Comparison of ENCODE assay signal across 9 mouse cellular contexts in genomic region chr3:66400791-66401568, GRCm38 (mm10).
DNase-seq lines count a peak whose midpoint lies in the region; ATAC-seq and TF ChIP-seq lines count a peak whose summit lies in the region.
"Had no signal": no experiment of that assay in that cellular context is flagged by ENCODE, and none has a peak within 500 bp of the region (broad histone marks: within the 10 kb centered on the region; RNA-seq: fewer than 3 reads in every experiment).

No protein-coding gene starts in this region.

- no peak overlapping the region for H3K9ac ChIP-seq in forebrain, embryonic 12.5 days
- H3K9ac ChIP-seq in forebrain, embryonic 14.5 days (ENCODE audit: low read length), result no peak overlapping the region
- no peak overlapping the region for H3K9ac ChIP-seq in embryonic facial prominence, embryonic 12.5 days
- no peak overlapping the region for H3K9ac ChIP-seq in liver, postnatal 0 days (replicated peaks)

- WGBS in forebrain, embryonic 12.5 days, result 70% methylated on average over 16 of the region's 16 CpGs
- 64% methylated on average over 16 of the region's 16 CpGs for WGBS in forebrain, embryonic 14.5 days
- WGBS in embryonic facial prominence, embryonic 12.5 days, result 49% methylated on average over 16 of the region's 16 CpGs
- 25% methylated on average over 16 of the region's 16 CpGs for WGBS in liver, postnatal 0 days (ENCODE audit: insufficient replicate concordance)
- 40% methylated on average over 16 of the region's 16 CpGs for WGBS in cerebellum, adult 2 months

- DNase-seq in forebrain, embryonic 14.5 days (ENCODE audit: low spot score), result no peak
- peak; percentile 47 to 56 for DNase-seq in kidney, postnatal 4 days
- DNase-seq in kidney, postnatal 36 days, result no peak
- no peak for DNase-seq in liver, postnatal 0 days
- no peak for DNase-seq in cerebellum, adult 2 months

- no peaks in the 10 kb centered on the region for H3K9me3 ChIP-seq in forebrain, embryonic 12.5 days
- no peaks in the 10 kb centered on the region for H3K9me3 ChIP-seq in forebrain, embryonic 14.5 days (replicated peaks; ENCODE audit: control insufficient read depth, low read length)
- H3K9me3 ChIP-seq in embryonic facial prominence, embryonic 12.5 days, result no peaks in the 10 kb centered on the region
- H3K9me3 ChIP-seq in liver, postnatal 0 days (ENCODE audit: low read length), result no peaks in the 10 kb centered on the region
- H3K9me3 ChIP-seq: heart, embryonic 10.5 days had no signal

- peak overlapping the region; percentile 20; the same call in 1 of the 2 replicates for H3K27ac ChIP-seq in forebrain, embryonic 12.5 days
- no peak overlapping the region for H3K27ac ChIP-seq in forebrain, embryonic 14.5 days (ENCODE audit: low read depth, low read length)
- H3K27ac ChIP-seq in embryonic facial prominence, embryonic 12.5 days, result no peak overlapping the region
- H3K27ac ChIP-seq in liver, postnatal 0 days (ENCODE audit: low read depth), result no peak overlapping the region
- H3K27ac ChIP-seq in cerebellum, adult 2 months (ENCODE audit: insufficient read depth, low read length), result no peak overlapping the region
- H3K27ac ChIP-seq: heart, embryonic 10.5 days had no signal

- TF ChIP-seq CTCF in liver, postnatal 0 days (IDR thresholded peaks at IDR 0.05; ENCODE audit: low read depth), result no peak
- no peak for TF ChIP-seq CTCF in cerebellum, adult 2 months (IDR thresholded peaks at IDR 0.05; ENCODE audit: borderline replicate concordance, insufficient read depth, low read depth, low read length)

- H3K27me3 ChIP-seq in forebrain, embryonic 12.5 days, result peaks cover 6% of the 10 kb centered on the region
- H3K27me3 ChIP-seq in forebrain, embryonic 14.5 days (replicated peaks; ENCODE audit: control insufficient read depth, insufficient read depth, low read length), result no peaks in the 10 kb centered on the region
- no peaks in the 10 kb centered on the region for H3K27me3 ChIP-seq in embryonic facial prominence, embryonic 12.5 days
- H3K27me3 ChIP-seq in liver, postnatal 0 days (ENCODE audit: insufficient read depth, low read length), result no peaks in the 10 kb centered on the region
- H3K27me3 ChIP-seq in cerebellum, adult 2 months (ENCODE audit: control insufficient read depth, insufficient read depth, low read length), result no peaks in the 10 kb centered on the region; the same call in 1 of the 2 replicates

- no peaks in the 10 kb centered on the region for H3K36me3 ChIP-seq in forebrain, embryonic 12.5 days (replicated peaks)
- H3K36me3 ChIP-seq in forebrain, embryonic 14.5 days (ENCODE audit: control insufficient read depth, insufficient read depth, low read length), result no peaks in the 10 kb centered on the region
- no peaks in the 10 kb centered on the region for H3K36me3 ChIP-seq in embryonic facial prominence, embryonic 12.5 days
- no peaks in the 10 kb centered on the region for H3K36me3 ChIP-seq in liver, postnatal 0 days (replicated peaks; ENCODE audit: insufficient read depth, low read length)
- H3K36me3 ChIP-seq: heart, embryonic 10.5 days had no signal

- TF ChIP-seq EP300 in liver, postnatal 0 days (IDR thresholded peaks at IDR 0.05; ENCODE audit: low read depth), result no peak

- H3K4me2 ChIP-seq in forebrain, embryonic 12.5 days, result no peak overlapping the region
- no peak overlapping the region for H3K4me2 ChIP-seq in forebrain, embryonic 14.5 days (ENCODE audit: low read length)
- no peak overlapping the region for H3K4me2 ChIP-seq in embryonic facial prominence, embryonic 12.5 days (replicated peaks)
- H3K4me2 ChIP-seq in liver, postnatal 0 days (ENCODE audit: low read depth, low read length), result peak overlapping the region; percentile 19; the same call in 1 of the 2 replicates

- no peak overlapping the region for H3K4me3 ChIP-seq in forebrain, embryonic 12.5 days (replicated peaks)
- H3K4me3 ChIP-seq in forebrain, embryonic 14.5 days (ENCODE audit: low read depth, low read length), result no peak overlapping the region
- H3K4me3 ChIP-seq in embryonic facial prominence, embryonic 12.5 days, result no peak overlapping the region
- H3K4me3 ChIP-seq in liver, postnatal 0 days (ENCODE audit: low read depth, low read length), result no peak overlapping the region
- H3K4me3 ChIP-seq in cerebellum, adult 2 months (replicated peaks; ENCODE audit: insufficient read depth, low read depth, low read length), result no peak overlapping the region
- H3K4me3 ChIP-seq: heart, embryonic 10.5 days had no signal

- no peak for TF ChIP-seq POLR2A in cerebellum, adult 2 months (IDR thresholded peaks at IDR 0.05; ENCODE audit: borderline replicate concordance, insufficient read depth, low read length)

- ATAC-seq in forebrain, embryonic 12.5 days (ENCODE audit: low FRiP score), result no peak
- ATAC-seq in forebrain, embryonic 14.5 days, result no peak
- ATAC-seq in embryonic facial prominence, embryonic 12.5 days (ENCODE audit: insufficient number of reproducible peaks, insufficient read depth, low FRiP score, low TSS enrichment), result 0 out of 2 replicates have a peak, but pooled peaks have one; percentile 28
- no peak for ATAC-seq in liver, postnatal 0 days
- no peak for ATAC-seq in CD4-positive, CD25-positive, alpha-beta regulatory T cell, adult 4 months

- no peaks in the 10 kb centered on the region for H3K4me1 ChIP-seq in forebrain, embryonic 12.5 days
- H3K4me1 ChIP-seq in forebrain, embryonic 14.5 days (ENCODE audit: control insufficient read depth, insufficient read depth, low read length), result 0 out of 2 replicates have a peak, but pooled peaks cover 3% of the 10 kb centered on the region
- H3K4me1 ChIP-seq in embryonic facial prominence, embryonic 12.5 days, result peaks cover 4% of the 10 kb centered on the region; the same call in 1 of the 2 replicates
- H3K4me1 ChIP-seq in liver, postnatal 0 days (ENCODE audit: insufficient read depth), result no peaks in the 10 kb centered on the region
- H3K4me1 ChIP-seq in cerebellum, adult 2 months (ENCODE audit: control insufficient read depth, insufficient read depth, low read length), result peaks cover 3% of the 10 kb centered on the region
- H3K4me1 ChIP-seq: heart, embryonic 10.5 days had no signal

Comparison
In these comparisons a context has a peak if more than half of its experiments do, and no peak if none do; other contexts are left out.
1. DNase-seq: peak in kidney, postnatal 4 days (2 of 2); none in forebrain, embryonic 14.5 days (single experiment), kidney, postnatal 36 days (0 of 2), liver, postnatal 0 days (single experiment) and cerebellum, adult 2 months (0 of 2).